Mouse (Mus musculus) cerebellum, adult (tissue): ENCODE data around the gene Sorcs2.

ENCODE experiments used
- ATAC-seq: cut with Nextera tagmentation; 2 replicates; pipeline ENCODE4 v1.9.2; 2017; ENCODE audit warnings: mild to moderate bottlenecking, moderate library complexity, mixed read lengths; ENCODE audit not compliant: insufficient number of reproducible peaks, low FRiP score, low TSS enrichment

The Sorcs2 gene

GRCm38 (mm10) chr5:35972739-35973138 is 425.2 kb downstream of the Sorcs2 start:
- no peak for ATAC-seq

GRCm38 (mm10) chr5:35971841-35972578 is 425.9 kb downstream of the Sorcs2 start:
- ATAC-seq = no peak

GRCm38 (mm10) chr5:35970380-35971105 is 427.4 kb downstream of the Sorcs2 start:
- ATAC-seq = no peak

- no peak for ATAC-seq
Observed at GRCm38 (mm10) chr5:35969857-35970256, 428.1 kb downstream of the Sorcs2 start.
